Mouse (Mus musculus) urinary bladder, postnatal 4 days (tissue): Measurements from ENCODE around the gene Arid3b.
"Not testable (repeated sequence)": the region's sequence is repeated elsewhere in the genome, so short reads cannot be mapped to it uniquely, and the experiment has no call there.

ENCODE experiments used
- DNase-seq, 2 experiments: peaks; one replicate each; pipeline ENCODE4 v3.0.0; 2021 to 2022; ENCODE audit warnings: low spot score in 2 of 2

The Arid3b gene

GRCm38 (mm10) chr9:57836581-57837170, at the start of gene Arid3b:
Arid3b (minus strand) TSS chr9:57836793.
- peak; percentile 90 to 91 for DNase-seq

- DNase-seq: no peak
Observed at GRCm38 (mm10) chr9:57883413-57883812, 46.8 kb upstream of the Arid3b start.

GRCm38 (mm10) chr9:57881781-57882180, 45.2 kb upstream of the Arid3b start:
- not testable (repeated sequence) for DNase-seq

- no peak for DNase-seq
Observed at GRCm38 (mm10) chr9:57880278-57880677, 43.7 kb upstream of the Arid3b start.

GRCm38 (mm10) chr9:57879213-57879612, 42.6 kb upstream of the Arid3b start:
- no peak for DNase-seq

GRCm38 (mm10) chr9:57874994-57875393, 38.4 kb upstream of the Arid3b start:
- no peak for DNase-seq

GRCm38 (mm10) chr9:57874134-57874533, 37.5 kb upstream of the Arid3b start:
- DNase-seq: no peak

GRCm38 (mm10) chr9:57870273-57870816, 33.8 kb upstream of the Arid3b start:
- DNase-seq: no peak

- no peak for DNase-seq
Observed at GRCm38 (mm10) chr9:57868767-57869166, 32.2 kb upstream of the Arid3b start.

GRCm38 (mm10) chr9:57867880-57868279, 31.3 kb upstream of the Arid3b start:
- DNase-seq: no peak

- DNase-seq: no peak
Observed at GRCm38 (mm10) chr9:57867236-57867635, 30.6 kb upstream of the Arid3b start.

- no peak for DNase-seq
Observed at GRCm38 (mm10) chr9:57866530-57866929, 29.9 kb upstream of the Arid3b start.

GRCm38 (mm10) chr9:57864336-57864735, 27.7 kb upstream of the Arid3b start:
- no peak for DNase-seq

- no peak for DNase-seq
Observed at GRCm38 (mm10) chr9:57861951-57862471, 25.4 kb upstream of the Arid3b start.

GRCm38 (mm10) chr9:57856456-57856855, 19.9 kb upstream of the Arid3b start:
- DNase-seq: no peak

- no peak for DNase-seq
Observed at GRCm38 (mm10) chr9:57854280-57854679, 17.7 kb upstream of the Arid3b start.

GRCm38 (mm10) chr9:57839032-57839431, 2.4 kb upstream of the Arid3b start:
- no peak for DNase-seq

- no peak for DNase-seq
Observed at GRCm38 (mm10) chr9:57835841-57836514, 615 bp downstream of the Arid3b start.

- DNase-seq: no peak
Observed at GRCm38 (mm10) chr9:57834629-57835417, 1.8 kb downstream of the Arid3b start.

GRCm38 (mm10) chr9:57833762-57834471, 2.7 kb downstream of the Arid3b start:
- no peak for DNase-seq

GRCm38 (mm10) chr9:57831267-57832082, 5.1 kb downstream of the Arid3b start:
- peak; percentile 97 to 98 for DNase-seq
